Mouse (Mus musculus) granulocyte monocyte progenitor cell, adult 5-6 weeks (primary cell): ENCODE measurements around the gene 1110008L16Rik. TPM values are rescaled to one million over a fixed set of nuclear protein-coding genes. Genes with fewer than 3 reads are reported as not detected.

Experiments used
- total RNA-seq, 2 experiments: library from RNA; stranded (forward) in 1 of 2; stranded (reverse) in 1 of 2; fragments of 200-712, 200-1000 nt in 1 of 2; fragments of >200 nt in 1 of 2; fragmentation: Nextera tagmentation in 1 of 2; gene quantifications; 2 replicates each; pipeline ENCODE4 v1.2.3; 2014 to 2017

1110008L16Rik gene
- total RNA-seq, 2 experiments from 2014 or later = 24.6 to 34.8 TPM

Other genes with a start within 250 kb of the 1110008L16Rik start
- 5.2 and 36.6 TPM in 2 replicates for gene 2700097O09Rik, start 219.5 kb upstream of the 1110008L16Rik start, total RNA-seq (2014; fragmentation: Nextera tagmentation)
- 10.6 and 12.1 TPM in 2 replicates for gene 2700097O09Rik, start 219.5 kb upstream of the 1110008L16Rik start, total RNA-seq (2017)
- 80.6 and 85.1 TPM in 2 replicates for gene Srp54a, start 219.3 kb upstream of the 1110008L16Rik start, total RNA-seq (2014; fragmentation: Nextera tagmentation)
- 237 and 257 TPM in 2 replicates for gene Srp54a, start 219.3 kb upstream of the 1110008L16Rik start, total RNA-seq (2017)
- 7.7 TPM in 1 of 2 replicates, not detected in the other for gene Fam177a, start 175.1 kb upstream of the 1110008L16Rik start, total RNA-seq (2014; fragmentation: Nextera tagmentation)
- gene Fam177a, start 175.1 kb upstream of the 1110008L16Rik start, total RNA-seq (2017) = 10.7 and 11.1 TPM in 2 replicates
- 23.0 and 23.9 TPM in 2 replicates for gene Srp54b, start 144.5 kb upstream of the 1110008L16Rik start, total RNA-seq (2014; fragmentation: Nextera tagmentation)
- 78.1 and 98.4 TPM in 2 replicates for gene Srp54b, start 144.5 kb upstream of the 1110008L16Rik start, total RNA-seq (2017)
- 2.1 and 9.4 TPM in 2 replicates for gene 1700047I17Rik2, start 100.0 kb upstream of the 1110008L16Rik start, total RNA-seq (2014; fragmentation: Nextera tagmentation)
- not detected in 2 replicates for gene 1700047I17Rik2, start 100.0 kb upstream of the 1110008L16Rik start, total RNA-seq (2017)
- gene Srp54c, start 69.4 kb upstream of the 1110008L16Rik start, total RNA-seq (2014; fragmentation: Nextera tagmentation) = 39.1 and 52.6 TPM in 2 replicates
- gene Srp54c, start 69.4 kb upstream of the 1110008L16Rik start, total RNA-seq (2017) = 102 and 105 TPM in 2 replicates
- 25.8 and 31.2 TPM in 2 replicates for gene Ppp2r3c, start 3.4 kb downstream of the 1110008L16Rik start, total RNA-seq (2014; fragmentation: Nextera tagmentation)
- 28.6 and 30.4 TPM in 2 replicates for gene Ppp2r3c, start 3.4 kb downstream of the 1110008L16Rik start, total RNA-seq (2017)
- 302 and 383 TPM in 2 replicates for gene Psma6, start 84.6 kb downstream of the 1110008L16Rik start, total RNA-seq (2014; fragmentation: Nextera tagmentation)
- gene Psma6, start 84.6 kb downstream of the 1110008L16Rik start, total RNA-seq (2017) = 365 and 381 TPM in 2 replicates
- gene Nfkbia, start 193.1 kb downstream of the 1110008L16Rik start, total RNA-seq (2014; fragmentation: Nextera tagmentation) = 7.5 and 15.3 TPM in 2 replicates
- gene Nfkbia, start 193.1 kb downstream of the 1110008L16Rik start, total RNA-seq (2017) = 65.5 and 75.3 TPM in 2 replicates